Mouse (Mus musculus): ENCODE measurements around the gene Baiap2l1. TPM values are rescaled to one million over a fixed set of nuclear protein-coding genes. Genes with fewer than 3 reads are reported as not detected.
"Not testable (repeated sequence)": the region's sequence is repeated elsewhere in the genome, so short reads cannot be mapped to it uniquely, and the experiment has no call there.

Gene Baiap2l1
- polyA plus RNA-seq, 1 experiment from 2014 or later, result 1.3 TPM

DNA sequence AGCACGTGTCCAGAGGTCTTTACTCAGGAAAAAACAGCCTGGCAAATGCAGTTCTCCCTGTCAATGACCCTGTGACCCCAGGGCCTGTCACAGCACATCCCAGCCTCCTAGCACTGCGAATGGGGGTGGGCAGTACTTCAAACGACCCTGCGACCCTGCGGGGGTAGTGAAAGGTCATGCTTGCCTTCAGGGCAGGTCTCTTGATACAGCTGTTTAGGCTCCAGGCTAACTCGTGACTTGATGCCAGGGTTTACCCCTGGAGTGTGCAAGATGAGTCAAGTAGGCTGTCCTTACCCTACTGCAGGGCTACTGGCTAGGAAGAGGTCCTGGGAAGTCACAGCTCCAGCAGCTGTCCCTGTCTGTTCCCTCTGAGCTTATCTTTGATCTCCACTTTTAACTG lies 13.1 kb upstream of the Baiap2l1 start:
- ATAC-seq, result no peak
- WGBS, result 2% methylated on average over 6 of the region's 6 CpGs
- Histone ChIP-seq H3K36me3 (ENCODE audit: poor library complexity, severe bottlenecking) (no peaks in the 10 kb centered on the region), H3K27me3 (no peaks in the 10 kb centered on the region), H3K4me3 (no peak overlapping the region), H3K9me3 (replicated peaks) (no peaks in the 10 kb centered on the region), H3K4me1 (no peaks in the 10 kb centered on the region), H3K9ac (no peak overlapping the region), H3K27ac (no peak overlapping the region), H3K4me2 (no peak overlapping the region)

DNA sequence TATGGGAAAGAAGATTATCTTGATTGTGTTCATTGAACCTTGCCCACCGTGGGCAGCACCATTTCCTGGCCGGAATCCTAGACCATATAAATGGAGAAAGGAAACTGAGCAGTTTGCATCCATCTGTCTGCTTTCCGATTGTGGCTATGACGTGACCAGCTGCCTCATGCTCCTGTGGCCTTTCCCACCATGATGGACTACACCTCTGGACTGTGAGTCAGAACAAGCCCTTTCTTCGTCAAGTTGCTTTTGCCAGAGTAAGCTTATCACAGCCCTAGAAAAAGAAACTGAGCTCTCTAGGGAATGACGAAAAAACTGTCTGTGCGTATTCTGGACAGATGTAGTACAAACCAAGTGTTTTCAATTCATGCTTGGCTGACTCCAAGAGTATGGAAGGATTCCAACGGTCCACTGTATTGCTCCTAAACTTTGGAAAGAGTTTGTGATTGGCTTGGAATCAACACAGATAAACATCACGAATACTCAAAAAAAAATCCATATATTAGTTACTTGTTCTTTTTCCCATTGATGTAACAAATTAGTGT lies 10.8 kb upstream of the Baiap2l1 start:
- ATAC-seq, result no peak
- 92% methylated on average over 9 of the region's 9 CpGs for WGBS
- H3K9ac ChIP-seq, result no peak overlapping the region
- H3K4me3 ChIP-seq, result no peak overlapping the region
- H3K4me2 ChIP-seq, result no peak overlapping the region
- no peaks in the 10 kb centered on the region for H3K27me3 ChIP-seq
- H3K27ac ChIP-seq, result no peak overlapping the region
- no peaks in the 10 kb centered on the region for H3K9me3 ChIP-seq (replicated peaks)
- H3K4me1 ChIP-seq, result no peaks in the 10 kb centered on the region
- no peaks in the 10 kb centered on the region for H3K36me3 ChIP-seq (ENCODE audit: poor library complexity, severe bottlenecking)

DNA sequence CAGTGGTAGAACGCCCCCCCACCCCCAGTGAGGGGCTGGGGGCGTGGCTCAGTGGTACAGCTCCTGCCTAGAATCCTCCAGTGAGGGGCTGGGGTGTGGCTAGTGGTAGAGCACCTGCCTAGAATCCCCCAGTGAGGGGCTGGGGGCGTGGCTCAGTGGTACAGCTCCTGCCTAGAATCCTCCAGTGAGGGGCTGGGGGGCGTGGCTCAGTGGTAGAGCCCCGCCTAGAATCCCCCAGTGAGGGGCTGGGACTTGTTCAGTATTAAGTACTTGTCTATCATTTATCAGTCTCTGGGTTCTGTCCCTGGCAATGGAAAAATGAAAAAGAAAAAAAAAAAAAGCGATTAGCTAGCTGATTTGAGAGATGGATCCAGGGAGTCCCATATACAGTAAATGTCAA lies 8.6 kb upstream of the Baiap2l1 start:
- not testable (repeated sequence) for H3K4me2 ChIP-seq; ATAC-seq; H3K36me3 ChIP-seq (ENCODE audit: poor library complexity, severe bottlenecking); H3K27ac ChIP-seq; H3K9ac ChIP-seq; H3K9me3 ChIP-seq (replicated peaks); H3K27me3 ChIP-seq; H3K4me1 ChIP-seq; H3K4me3 ChIP-seq
- 77% methylated on average over 6 of the region's 6 CpGs for WGBS

DNA sequence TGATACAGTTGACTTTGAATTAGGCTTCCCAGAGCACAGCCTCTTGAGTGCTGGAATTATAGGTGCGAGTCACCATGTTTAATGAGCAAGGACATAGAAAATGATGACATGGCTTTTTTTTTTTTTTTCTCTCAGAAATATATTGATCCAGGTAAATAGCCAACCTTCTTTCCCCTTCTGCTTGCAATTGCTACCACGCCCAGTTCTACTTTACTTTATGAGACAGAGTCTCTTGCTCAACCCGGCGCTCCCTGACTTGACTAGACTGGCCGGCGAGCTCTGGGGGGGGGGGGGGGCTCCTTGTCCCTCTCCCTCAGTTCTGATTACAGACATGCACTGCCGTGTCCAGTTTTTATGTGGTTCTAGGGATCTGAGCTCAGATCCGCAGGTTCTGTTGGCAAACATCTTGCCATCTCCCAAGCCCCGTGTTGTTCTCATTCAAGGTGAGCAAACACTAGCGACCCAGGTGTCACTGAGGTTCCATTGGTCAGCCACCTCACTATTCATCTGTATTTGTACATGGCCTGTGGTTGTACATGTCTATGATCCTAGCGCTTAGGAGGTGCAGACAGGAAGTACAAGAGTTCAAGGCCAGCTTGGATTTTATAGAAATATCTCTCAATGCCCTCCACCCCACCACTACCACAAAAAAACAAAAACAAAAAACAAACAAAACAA lies 6.9 kb upstream of the Baiap2l1 start:
- 92% methylated on average over 11 of the region's 11 CpGs for WGBS
- H3K9me3 ChIP-seq (replicated peaks), result no peaks in the 10 kb centered on the region
- H3K36me3 ChIP-seq (ENCODE audit: poor library complexity, severe bottlenecking), result no peaks in the 10 kb centered on the region

DNA sequence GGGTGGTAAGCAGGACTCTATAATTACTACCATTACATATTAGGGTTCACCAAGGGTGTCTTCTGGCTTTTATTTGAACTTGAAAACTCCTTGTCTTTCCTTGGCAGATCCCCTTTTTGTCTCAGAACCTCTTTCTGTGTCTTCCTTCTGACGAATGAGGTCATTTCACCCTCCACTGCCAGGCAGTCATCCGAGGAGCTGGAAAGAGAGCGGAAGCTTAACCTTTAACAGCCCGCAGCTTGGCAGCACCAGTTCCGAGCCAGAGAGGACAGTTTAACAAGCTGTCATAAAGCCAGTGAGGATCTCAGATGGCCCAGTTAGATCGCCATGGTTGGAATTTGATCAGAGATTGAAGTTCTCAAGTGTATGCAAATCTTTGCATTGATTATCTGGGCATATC lies 2.4 kb upstream of the Baiap2l1 start:
- H3K27ac ChIP-seq, result no peak overlapping the region
- H3K4me3 ChIP-seq, result no peak overlapping the region
- no peak overlapping the region for H3K9ac ChIP-seq
- ATAC-seq, result no peak
- peaks cover 39% of the 10 kb centered on the region for H3K27me3 ChIP-seq
- WGBS, result 74% methylated on average over 6 of the region's 6 CpGs
- H3K9me3 ChIP-seq (replicated peaks), result no peaks in the 10 kb centered on the region
- H3K4me1 ChIP-seq, result peaks cover 21% of the 10 kb centered on the region
- H3K36me3 ChIP-seq (ENCODE audit: poor library complexity, severe bottlenecking), result no peaks in the 10 kb centered on the region
- H3K4me2 ChIP-seq, result no peak overlapping the region

More for the DNA sequence above, 6.9 kb upstream of the Baiap2l1 start:
- Histone ChIP-seq H3K4me2 (no peak overlapping the region), H3K4me1 (no peaks in the 10 kb centered on the region), H3K27ac (no peak overlapping the region), H3K9ac (no peak overlapping the region), H3K4me3 (no peak overlapping the region), H3K27me3 (0 out of 2 replicates have a peak, but pooled peaks cover 4% of the 10 kb centered on the region)
- ATAC-seq, result no peak

DNA sequence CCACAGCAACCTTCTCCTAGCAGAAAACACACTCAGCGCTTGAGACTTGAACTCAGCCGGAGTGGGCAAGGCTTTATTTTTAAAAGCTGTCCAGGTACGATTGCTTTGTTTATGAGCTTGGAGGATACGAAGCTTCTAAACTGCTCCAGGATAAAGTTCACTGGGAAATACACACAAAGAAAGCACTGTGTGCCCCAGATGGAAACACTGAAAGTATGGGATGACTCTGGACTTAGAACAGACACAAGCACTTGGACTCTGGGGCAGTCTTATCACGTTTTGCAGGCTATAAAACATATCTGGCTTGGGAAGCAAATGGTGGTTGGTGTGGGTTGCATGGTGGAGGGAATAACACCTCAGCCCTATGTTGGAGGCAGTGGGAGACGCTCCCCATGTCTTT lies 2.0 kb upstream of the Baiap2l1 start:
- 83% methylated on average over 6 of the region's 6 CpGs for WGBS
- H3K27ac ChIP-seq, result no peak overlapping the region
- ATAC-seq, result no peak
- H3K36me3 ChIP-seq (ENCODE audit: poor library complexity, severe bottlenecking), result no peaks in the 10 kb centered on the region
- H3K27me3 ChIP-seq, result peaks cover 39% of the 10 kb centered on the region
- no peak overlapping the region for H3K4me3 ChIP-seq
- H3K4me2 ChIP-seq, result no peak overlapping the region
- H3K9ac ChIP-seq, result no peak overlapping the region
- peaks cover 21% of the 10 kb centered on the region for H3K4me1 ChIP-seq
- H3K9me3 ChIP-seq (replicated peaks), result no peaks in the 10 kb centered on the region

DNA sequence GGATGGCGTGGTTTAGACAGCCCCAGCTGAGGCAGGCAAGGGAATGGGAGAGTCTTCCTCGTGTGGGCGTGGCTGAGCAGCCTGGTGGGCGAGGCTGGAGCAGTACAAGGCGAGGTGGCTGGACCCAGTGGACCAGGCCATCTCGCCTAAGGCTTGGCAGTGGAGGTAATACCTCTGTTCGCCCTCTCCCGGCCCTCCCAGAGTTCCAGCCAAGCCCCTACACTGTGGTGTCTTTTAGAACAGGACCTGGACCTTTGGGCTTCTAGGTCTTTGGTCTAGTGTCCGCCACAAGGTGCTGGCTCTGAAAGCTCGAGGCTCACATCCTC lies 643 bp upstream of the Baiap2l1 start:
- Histone ChIP-seq H3K9ac (no peak overlapping the region; the same call in 1 of the 2 replicates), H3K9me3 (replicated peaks) (no peaks in the 10 kb centered on the region), H3K4me1 (peaks cover 21% of the 10 kb centered on the region), H3K27ac (no peak overlapping the region), H3K4me2 (peak overlapping the region; percentile 90), H3K36me3 (ENCODE audit: poor library complexity, severe bottlenecking) (no peaks in the 10 kb centered on the region), H3K4me3 (peak overlapping the region; percentile 52), H3K27me3 (peaks cover 39% of the 10 kb centered on the region)
- WGBS, result 7% methylated on average over 10 of the region's 10 CpGs
- no peak for ATAC-seq

DNA sequence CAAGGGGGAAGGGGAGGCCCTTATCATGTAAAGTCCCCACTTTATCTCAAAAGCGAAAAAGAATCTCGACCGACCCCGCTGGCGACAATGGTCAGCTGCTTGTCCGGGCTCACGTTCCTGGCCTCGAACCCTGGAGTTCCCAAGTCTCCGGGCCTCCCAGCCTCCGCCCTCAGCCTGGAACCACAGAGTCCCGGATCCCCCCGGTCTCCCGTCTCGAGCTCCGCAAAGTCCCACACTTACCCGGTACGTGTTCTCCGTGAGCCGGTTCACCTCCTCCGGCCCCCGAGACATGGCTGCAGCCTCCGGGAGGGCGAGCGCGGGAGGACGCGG lies 396 bp downstream of the Baiap2l1 start:
- no peaks in the 10 kb centered on the region for H3K9me3 ChIP-seq (replicated peaks)
- 0% methylated on average over 27 of the region's 27 CpGs for WGBS
- peak overlapping the region; percentile 90 for H3K4me2 ChIP-seq
- peaks cover 39% of the 10 kb centered on the region for H3K27me3 ChIP-seq
- peak; percentile 34 for ATAC-seq
- peaks cover 21% of the 10 kb centered on the region for H3K4me1 ChIP-seq
- H3K27ac ChIP-seq, result no peak overlapping the region
- peak overlapping the region; percentile 52 for H3K4me3 ChIP-seq
- H3K36me3 ChIP-seq (ENCODE audit: poor library complexity, severe bottlenecking), result no peaks in the 10 kb centered on the region
- peak overlapping the region; percentile 52 for H3K9ac ChIP-seq

DNA sequence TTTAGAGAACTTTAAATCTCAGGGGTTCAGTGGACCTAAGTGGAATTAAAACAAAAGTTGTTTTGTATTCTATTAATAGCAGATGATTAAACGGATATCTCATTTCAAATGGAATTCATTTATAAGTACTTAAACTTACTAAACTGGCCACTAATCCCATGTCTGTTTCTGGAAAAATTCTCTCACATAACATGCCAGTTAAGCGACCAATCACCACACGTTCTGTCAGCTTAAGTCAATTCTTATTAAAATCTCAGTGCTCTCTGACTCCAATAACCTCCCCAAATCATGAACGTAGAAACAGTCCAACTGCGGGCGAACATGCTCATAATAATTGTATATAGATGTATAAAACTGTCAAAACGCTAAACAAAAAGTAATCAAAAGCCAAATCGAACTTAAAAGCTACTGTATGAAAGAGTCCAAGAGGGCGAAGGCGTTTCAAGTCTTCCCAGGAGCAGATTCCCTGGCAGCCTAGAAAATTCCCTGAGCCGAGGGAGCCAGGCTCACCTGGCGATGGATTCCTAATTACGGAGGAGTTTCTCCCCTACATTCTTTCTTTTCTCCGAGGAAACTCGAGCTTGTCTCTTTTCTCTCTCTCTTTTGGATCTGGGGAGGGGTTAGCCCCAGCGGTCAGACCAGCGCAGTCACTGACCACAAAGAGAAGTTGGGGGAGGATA lies 996 bp downstream of the Baiap2l1 start:
- ATAC-seq, result no peak
- Histone ChIP-seq H3K9me3 (replicated peaks) (no peaks in the 10 kb centered on the region), H3K27ac (no peak overlapping the region), H3K36me3 (ENCODE audit: poor library complexity, severe bottlenecking) (no peaks in the 10 kb centered on the region), H3K4me3 (peak overlapping the region; percentile 52), H3K4me2 (peak overlapping the region; percentile 90), H3K4me1 (peaks cover 21% of the 10 kb centered on the region), H3K9ac (peak overlapping the region; percentile 52; the same call in 1 of the 2 replicates), H3K27me3 (peaks cover 39% of the 10 kb centered on the region)
- WGBS, result 10% methylated on average over 17 of the region's 17 CpGs

DNA sequence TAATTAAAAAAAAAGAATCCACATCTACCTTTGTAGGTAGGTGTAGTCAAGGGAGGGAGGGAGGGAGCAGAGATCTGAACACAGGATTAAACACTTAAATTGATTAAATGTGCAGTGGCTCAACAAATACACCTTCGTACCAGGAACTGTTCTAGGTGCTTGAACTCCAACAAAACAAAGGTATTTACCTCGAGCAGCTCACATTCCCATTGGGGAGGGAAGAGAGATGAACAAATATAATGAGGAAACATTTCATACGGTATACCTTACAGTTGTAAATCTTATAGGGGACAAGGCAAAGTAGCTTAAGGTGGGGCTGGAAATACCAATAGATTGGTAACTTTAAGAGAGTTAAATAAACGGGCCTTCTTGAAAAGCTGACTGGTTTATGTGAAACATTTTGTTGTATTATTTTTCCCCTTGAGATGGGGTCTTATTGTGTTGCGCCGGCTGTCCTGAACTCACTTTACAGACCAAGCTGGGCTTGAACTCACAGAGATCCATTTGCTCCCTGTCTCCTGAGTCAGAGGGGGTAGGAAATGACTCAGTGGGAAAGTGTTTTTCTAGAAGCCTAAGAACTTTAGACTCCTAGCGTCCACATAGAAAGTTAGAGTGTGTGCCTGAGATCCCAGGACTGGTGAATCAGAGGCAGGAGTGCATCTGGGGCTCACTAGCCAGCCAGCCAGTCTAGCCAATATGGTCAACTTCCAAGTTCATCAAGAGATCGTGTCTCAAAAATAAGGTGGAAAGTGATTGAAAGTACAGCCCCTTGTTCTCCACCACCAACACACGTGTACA lies 5.5 kb downstream of the Baiap2l1 start:
- no peak for ATAC-seq
- no peak overlapping the region for H3K27ac ChIP-seq
- no peaks in the 10 kb centered on the region for H3K36me3 ChIP-seq (ENCODE audit: poor library complexity, severe bottlenecking)
- H3K9me3 ChIP-seq (replicated peaks), result no peaks in the 10 kb centered on the region
- no peak overlapping the region for H3K4me3 ChIP-seq
- H3K4me1 ChIP-seq, result peaks cover 6% of the 10 kb centered on the region
- H3K27me3 ChIP-seq, result peaks cover 16% of the 10 kb centered on the region
- 88% methylated on average over 9 of the region's 9 CpGs for WGBS
- H3K4me2 ChIP-seq, result no peak overlapping the region
- H3K9ac ChIP-seq, result no peak overlapping the region

DNA sequence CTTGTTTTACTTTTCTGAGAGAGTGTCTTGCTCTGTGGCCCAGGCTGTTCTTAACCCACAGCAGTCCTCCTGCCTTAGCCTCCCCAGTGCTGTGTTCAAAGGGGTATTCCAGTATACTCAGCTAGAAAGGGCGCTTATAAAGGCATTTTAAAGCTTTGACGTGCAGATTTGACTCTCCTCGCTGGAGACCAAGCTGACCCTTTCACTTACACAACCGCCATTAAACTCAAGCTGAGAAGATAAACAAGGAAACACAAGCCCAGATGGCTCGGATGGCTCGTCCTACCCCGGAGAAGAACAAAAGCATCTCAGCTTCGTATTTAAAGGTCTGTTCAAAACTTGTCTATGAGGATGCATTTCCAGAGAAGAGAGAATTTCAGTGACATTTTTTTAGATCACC lies 6.7 kb downstream of the Baiap2l1 start:
- H3K27ac ChIP-seq, result no peak overlapping the region
- H3K9me3 ChIP-seq (replicated peaks), result no peaks in the 10 kb centered on the region
- H3K4me2 ChIP-seq, result no peak overlapping the region
- H3K4me1 ChIP-seq, result no peaks in the 10 kb centered on the region
- H3K4me3 ChIP-seq, result no peak overlapping the region
- no peak for ATAC-seq
- peaks cover 8% of the 10 kb centered on the region for H3K27me3 ChIP-seq
- H3K9ac ChIP-seq, result no peak overlapping the region
- H3K36me3 ChIP-seq (ENCODE audit: poor library complexity, severe bottlenecking), result no peaks in the 10 kb centered on the region
- WGBS, result 11% methylated on average over 8 of the region's 8 CpGs

DNA sequence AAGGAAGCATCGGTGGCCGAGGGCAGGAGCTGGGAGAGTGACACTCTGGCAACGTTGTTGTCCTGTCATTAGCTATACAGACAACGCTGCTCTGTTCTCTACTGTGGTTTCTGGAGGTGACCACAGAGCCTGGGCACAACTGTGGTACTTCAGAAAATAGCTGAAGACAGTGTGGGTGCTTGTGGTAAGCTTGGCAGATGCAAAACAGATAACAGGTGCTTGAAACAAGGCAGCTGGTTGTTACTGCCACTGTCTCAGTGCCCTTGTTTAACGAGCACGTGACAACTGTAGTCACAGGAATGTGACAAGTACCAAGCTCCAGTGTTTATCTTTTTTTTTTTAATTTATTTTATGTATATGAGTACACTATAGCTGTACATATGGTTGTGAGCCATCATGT lies 13.3 kb downstream of the Baiap2l1 start:
- Histone ChIP-seq H3K9ac (no peak overlapping the region), H3K36me3 (ENCODE audit: poor library complexity, severe bottlenecking) (no peaks in the 10 kb centered on the region), H3K4me1 (no peaks in the 10 kb centered on the region), H3K27ac (no peak overlapping the region), H3K4me2 (no peak overlapping the region), H3K4me3 (no peak overlapping the region), H3K27me3 (no peaks in the 10 kb centered on the region), H3K9me3 (replicated peaks) (no peaks in the 10 kb centered on the region)
- 88% methylated on average over 6 of the region's 6 CpGs for WGBS
- ATAC-seq, result no peak
